Comparison of ENCODE assay signal across 29 mouse cellular contexts in genomic region chr10:37416321-37416720, GRCm38 (mm10).
DNase-seq lines count a peak whose midpoint lies in the region; ATAC-seq lines count a peak whose summit lies in the region.
"Had no signal": no experiment of that assay in that cellular context is flagged by ENCODE, and none has a peak within 500 bp of the region (broad histone marks: within the 10 kb centered on the region; RNA-seq: fewer than 3 reads in every experiment).

No protein-coding gene starts in this region.

- 27% methylated on average over 1 of the region's 1 CpGs for WGBS in midbrain, embryonic 15.5 days
- 56% methylated on average over 1 of the region's 1 CpGs for WGBS in midbrain, embryonic 10.5 days

- no peak overlapping the region for H3K27ac ChIP-seq in midbrain, embryonic 15.5 days
- no peak overlapping the region for H3K27ac ChIP-seq in midbrain, embryonic 10.5 days (replicated peaks)
- H3K27ac ChIP-seq: embryonic facial prominence, embryonic 13.5 days; embryonic facial prominence, embryonic 15.5 days; forebrain, embryonic 10.5 days; forebrain, embryonic 13.5 days; forebrain, embryonic 15.5 days had no signal

- no peaks in the 10 kb centered on the region for H3K9me3 ChIP-seq in midbrain, embryonic 15.5 days
- H3K9me3 ChIP-seq in midbrain, embryonic 10.5 days (replicated peaks) = no peaks in the 10 kb centered on the region
- H3K9me3 ChIP-seq: embryonic facial prominence, embryonic 13.5 days; embryonic facial prominence, embryonic 15.5 days; forebrain, embryonic 10.5 days; forebrain, embryonic 13.5 days; forebrain, embryonic 15.5 days; G1E had no signal

- no peak overlapping the region for H3K4me2 ChIP-seq in midbrain, embryonic 15.5 days
- H3K4me2 ChIP-seq: embryonic facial prominence, embryonic 13.5 days; embryonic facial prominence, embryonic 15.5 days; forebrain, embryonic 13.5 days; forebrain, embryonic 15.5 days had no signal

- DNase-seq in left cerebral cortex, adult 11 months (ENCODE audit: low spot score) = peak; percentile 8
- DNase-seq in left cerebral cortex, postnatal 10 days (ENCODE audit: extremely low spot score in 1 of 2, low spot score in 2 of 2) = no peak
- no peak for DNase-seq in midbrain, embryonic 10.5 days (ENCODE audit: low spot score)
- DNase-seq in retina, postnatal 1 day = peak; percentile 59
- DNase-seq in retina, embryonic 14.5 days (ENCODE audit: low spot score) = no peak
- DNase-seq: adrenal gland, adult 8-10 months; adrenal gland, postnatal 14 days; adrenal gland, postnatal 36 days; B cell, adult 2 months; cerebellum, adult 11 months; cerebellum, adult 18-20 months; cerebellum, adult 8-10 months; cerebellum, adult 9-11 months; cerebellum, postnatal 14 days; cerebellum, postnatal 36 days; embryo, embryonic 11 days; forebrain, postnatal 0 days had no signal

- no peak overlapping the region for H3K4me3 ChIP-seq in midbrain, embryonic 15.5 days
- H3K4me3 ChIP-seq in midbrain, embryonic 10.5 days = no peak overlapping the region
- H3K4me3 ChIP-seq: embryonic facial prominence, embryonic 13.5 days; embryonic facial prominence, embryonic 15.5 days; erythroblast, embryonic 14.5 days; forebrain, embryonic 10.5 days; forebrain, embryonic 13.5 days; forebrain, embryonic 15.5 days had no signal

- H3K4me1 ChIP-seq in midbrain, embryonic 15.5 days = no peaks in the 10 kb centered on the region
- H3K4me1 ChIP-seq in midbrain, embryonic 10.5 days = peaks cover 6% of the 10 kb centered on the region
- H3K4me1 ChIP-seq: embryonic facial prominence, embryonic 13.5 days; embryonic facial prominence, embryonic 15.5 days; forebrain, embryonic 10.5 days; forebrain, embryonic 13.5 days; forebrain, embryonic 15.5 days had no signal

- no peak overlapping the region for H3K9ac ChIP-seq in midbrain, embryonic 15.5 days
- H3K9ac ChIP-seq: embryonic facial prominence, embryonic 13.5 days; embryonic facial prominence, embryonic 15.5 days; forebrain, embryonic 13.5 days; forebrain, embryonic 15.5 days; forebrain, postnatal 0 days had no signal

- H3K27me3 ChIP-seq in midbrain, embryonic 15.5 days (replicated peaks) = no peaks in the 10 kb centered on the region
- no peaks in the 10 kb centered on the region for H3K27me3 ChIP-seq in midbrain, embryonic 10.5 days (ENCODE audit: low read depth, poor library complexity, severe bottlenecking)
- H3K27me3 ChIP-seq: CH12.LX; embryonic facial prominence, embryonic 13.5 days; embryonic facial prominence, embryonic 15.5 days; forebrain, embryonic 13.5 days; forebrain, embryonic 15.5 days; Patski had no signal

- H3K36me3 ChIP-seq in midbrain, embryonic 15.5 days (replicated peaks) = no peaks in the 10 kb centered on the region
- H3K36me3 ChIP-seq in midbrain, embryonic 10.5 days = no peaks in the 10 kb centered on the region
- H3K36me3 ChIP-seq: embryonic facial prominence, embryonic 13.5 days; embryonic facial prominence, embryonic 15.5 days; forebrain, embryonic 10.5 days; forebrain, embryonic 15.5 days; G1E had no signal

- intact Hi-C loops in left cerebral cortex, postnatal 10 days (cut with DNase I) = no loop called here

- 0 out of 2 replicates have a peak, but pooled peaks have one; percentile 42 for ATAC-seq in midbrain, embryonic 15.5 days (replicated peaks)
- ATAC-seq: activated CD4-positive, CD25-positive, alpha-beta regulatory T cell, adult 4 months; CD4-positive, CD25-positive, alpha-beta regulatory T cell, adult 4 months; forebrain, embryonic 13.5 days; forebrain, embryonic 15.5 days; forebrain, postnatal 0 days; Patski had no signal

Comparison
In these comparisons a context has a peak if more than half of its experiments do, and no peak if none do; other contexts are left out.
1. DNase-seq: peak in left cerebral cortex, adult 11 months (single experiment) and retina, postnatal 1 day (single experiment); none in left cerebral cortex, postnatal 10 days (0 of 2), midbrain, embryonic 10.5 days (single experiment) and retina, embryonic 14.5 days (single experiment).